Mouse (Mus musculus) lung, postnatal 14 days (tissue): ENCODE measurements around the gene Cdh13.

Source experiments
- DNase-seq: peaks from one replicate; pipeline ENCODE4 v3.0.0; 2021

The Cdh13 gene

GRCm38 (mm10) chr8:118582185-118582584 lies 298.7 kb downstream of the Cdh13 start:
- DNase-seq = no peak

GRCm38 (mm10) chr8:118587981-118588380 lies 304.4 kb downstream of the Cdh13 start:
- no peak for DNase-seq

GRCm38 (mm10) chr8:118596816-118597215 lies 313.3 kb downstream of the Cdh13 start:
- DNase-seq = no peak

GRCm38 (mm10) chr8:118601376-118601775 lies 317.8 kb downstream of the Cdh13 start:
- DNase-seq = no peak

GRCm38 (mm10) chr8:118602074-118602473 lies 318.5 kb downstream of the Cdh13 start:
- DNase-seq = no peak

- DNase-seq = no peak
Observed at GRCm38 (mm10) chr8:118611551-118611950, 328.0 kb downstream of the Cdh13 start.

- no peak for DNase-seq
Observed at GRCm38 (mm10) chr8:118618195-118618594, 334.7 kb downstream of the Cdh13 start.

- no peak for DNase-seq
Observed at GRCm38 (mm10) chr8:118626425-118626824, 342.9 kb downstream of the Cdh13 start.

GRCm38 (mm10) chr8:118627737-118628136 lies 344.2 kb downstream of the Cdh13 start:
- no peak for DNase-seq

- DNase-seq = no peak
Observed at GRCm38 (mm10) chr8:118628702-118629101, 345.2 kb downstream of the Cdh13 start.

- DNase-seq = no peak
Observed at GRCm38 (mm10) chr8:118635296-118636060, 351.9 kb downstream of the Cdh13 start.

GRCm38 (mm10) chr8:118639606-118640005 lies 356.1 kb downstream of the Cdh13 start:
- DNase-seq = no peak

- no peak for DNase-seq
Observed at GRCm38 (mm10) chr8:118641799-118642198, 358.3 kb downstream of the Cdh13 start.

GRCm38 (mm10) chr8:118648801-118649537 lies 365.4 kb downstream of the Cdh13 start:
- no peak for DNase-seq

- DNase-seq = no peak
Observed at GRCm38 (mm10) chr8:118649981-118650380, 366.4 kb downstream of the Cdh13 start.

GRCm38 (mm10) chr8:118662001-118662829 lies 378.7 kb downstream of the Cdh13 start:
- DNase-seq = no peak

- DNase-seq = no peak
Observed at GRCm38 (mm10) chr8:118665081-118665480, 381.5 kb downstream of the Cdh13 start.

GRCm38 (mm10) chr8:118667736-118668135 lies 384.2 kb downstream of the Cdh13 start:
- no peak for DNase-seq

- DNase-seq = no peak
Observed at GRCm38 (mm10) chr8:118676233-118676632, 392.7 kb downstream of the Cdh13 start.

GRCm38 (mm10) chr8:118679347-118679746 lies 395.8 kb downstream of the Cdh13 start:
- no peak for DNase-seq

GRCm38 (mm10) chr8:118683386-118683785 lies 399.9 kb downstream of the Cdh13 start:
- no peak for DNase-seq

GRCm38 (mm10) chr8:118685863-118686262 lies 402.3 kb downstream of the Cdh13 start:
- no peak for DNase-seq

GRCm38 (mm10) chr8:118689849-118690248 lies 406.3 kb downstream of the Cdh13 start:
- DNase-seq = no peak
